Mouse (Mus musculus) ES-E14 (cell line): Measurements from ENCODE around the gene Itgb6.

Experiments
- ZC3H11A ChIP-seq: IDR thresholded peaks from 2 replicates; pipeline ENCODE4 v1.6.1; 2012; ENCODE audit warnings: low read depth, mild to moderate bottlenecking, inconsistent platforms, low read length, borderline replicate concordance
- ZNF384 ChIP-seq: IDR thresholded peaks from 2 replicates; pipeline ENCODE4 v1.6.1; 2012; ENCODE audit warnings: low read depth, low read length, inconsistent platforms

DNA sequence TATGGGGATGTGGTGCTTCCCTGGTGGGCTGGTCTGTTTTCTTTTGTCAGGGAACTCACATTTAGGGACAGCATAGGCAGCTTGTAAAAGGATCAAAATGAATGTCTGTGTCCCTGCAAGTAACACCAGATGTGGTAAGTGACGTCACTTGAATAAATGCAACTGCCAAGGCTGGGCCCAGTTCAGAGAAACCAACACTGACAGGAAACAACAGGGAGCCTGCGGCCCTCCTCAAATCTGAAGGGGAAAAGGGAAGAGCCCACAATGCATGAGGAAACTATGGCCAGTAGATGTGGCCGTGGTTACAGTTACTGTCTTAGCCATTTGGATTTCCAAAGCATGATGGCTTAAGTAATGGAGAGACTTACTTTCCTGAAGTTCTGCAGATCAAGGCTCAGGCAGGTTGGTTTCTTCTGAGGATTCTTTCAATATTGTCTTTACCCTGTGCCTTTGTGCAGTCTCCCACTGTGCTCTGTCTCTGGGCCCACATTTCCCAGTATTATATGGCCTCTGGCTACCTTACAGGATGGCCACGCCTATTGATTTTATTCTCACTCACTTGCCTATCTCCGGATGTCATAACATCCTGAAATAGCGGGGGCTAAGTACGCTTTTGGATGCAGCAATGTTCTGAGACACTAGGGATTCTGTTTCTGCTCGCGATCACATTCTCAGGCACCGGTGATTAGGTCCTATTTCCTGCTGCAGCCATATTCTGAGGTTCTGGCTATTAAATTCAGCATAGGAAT lies 17.1 kb upstream of the Itgb6 start:
- TF ChIP-seq ZNF384 (no peak), ZC3H11A (no peak)
